Mouse (Mus musculus) CH12.LX (cell line): ENCODE results near the gene Slc9a3r2.

ENCODE experiments used
- CTCF ChIP-seq, 2 experiments: IDR thresholded peaks in 1 of 2; conservative IDR thresholded peaks in 1 of 2; 2 replicates each; pipeline ENCODE4 v1.5.1; 2011 to 2012; ENCODE audit warnings: low read depth in 2 of 2, low read length in 2 of 2, improper control_type of control experiment in 1 of 2, inconsistent platforms in 1 of 2, mild to moderate bottlenecking in 1 of 2, moderate library complexity in 1 of 2
- EP300 ChIP-seq: IDR thresholded peaks from 2 replicates; pipeline ENCODE4 v1.6.1; 2011; ENCODE audit warnings: low read length, improper control_type of control experiment
- JUND ChIP-seq: conservative IDR thresholded peaks from 2 replicates; pipeline ENCODE4 v1.6.1; 2011; ENCODE audit warnings: low read depth, low read length, improper control_type of control experiment
- MAX ChIP-seq: IDR thresholded peaks from 2 replicates; pipeline ENCODE4 v1.6.1; 2011; ENCODE audit warnings: low read length, improper control_type of control experiment
- MEF2A ChIP-seq: IDR thresholded peaks from 2 replicates; pipeline ENCODE4 v1.6.1; 2014; ENCODE audit warnings: low read depth, mild to moderate bottlenecking, inconsistent platforms, low read length, improper control_type of control experiment, borderline replicate concordance
- MYC ChIP-seq: IDR thresholded peaks from 2 replicates; pipeline ENCODE4 v1.6.1; 2011; ENCODE audit warnings: low read depth, mild to moderate bottlenecking, improper control_type of control experiment, low read length
- NELFE ChIP-seq: IDR thresholded peaks from 2 replicates; pipeline ENCODE4 v1.6.1; 2011; ENCODE audit warnings: low read depth, low read length, improper control_type of control experiment
- POLR2A ChIP-seq: IDR thresholded peaks from 2 replicates; pipeline ENCODE4 v1.6.1; 2011; ENCODE audit warnings: low read depth, mild to moderate bottlenecking, improper control_type of control experiment, low read length
- RAD21 ChIP-seq: IDR thresholded peaks from 2 replicates; pipeline ENCODE4 v1.6.1; 2011; ENCODE audit warnings: low read depth, mild to moderate bottlenecking, low read length, improper control_type of control experiment, moderate library complexity
- ZNF384 ChIP-seq: IDR thresholded peaks from 2 replicates; pipeline ENCODE4 v1.6.1; 2012; ENCODE audit warnings: low read depth, low read length, improper control_type of control experiment, inconsistent platforms

DNA sequence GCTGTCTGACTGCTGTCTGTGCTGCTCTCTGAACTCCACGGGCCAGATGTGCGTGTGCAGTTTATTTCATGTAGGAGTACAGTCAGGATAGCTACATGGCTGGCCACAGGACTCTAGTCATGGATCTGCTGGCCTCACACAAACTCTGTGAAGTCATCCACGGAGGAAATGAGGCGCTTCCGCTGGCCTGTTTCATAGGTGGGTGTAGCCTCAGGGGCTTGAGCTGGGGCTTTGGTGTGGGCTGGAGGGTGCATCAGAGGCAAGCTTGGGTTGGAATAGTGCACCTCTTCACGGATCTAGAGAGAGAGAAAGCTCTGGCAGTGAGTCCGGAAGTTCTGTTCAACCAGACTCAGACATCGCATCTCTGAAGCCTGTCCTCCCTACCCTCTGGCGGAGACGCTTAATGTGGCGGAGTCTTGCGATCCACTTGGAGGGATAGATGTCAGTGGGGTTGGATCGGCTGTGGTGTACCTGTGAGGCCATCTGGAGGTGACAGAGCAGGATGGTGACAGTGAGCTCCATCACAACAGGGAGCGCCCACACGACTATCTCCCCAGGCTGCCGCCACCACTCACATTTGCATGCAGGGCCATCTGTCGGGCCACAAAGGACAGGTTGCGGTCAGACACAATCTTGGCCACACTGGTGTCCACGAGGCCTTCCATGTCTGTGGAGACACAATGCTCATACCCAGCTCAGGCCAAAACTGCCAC, 53.5 kb downstream of the Slc9a3r2 start:
- TF ChIP-seq CTCF (conservative IDR thresholded peaks at IDR 0.05 in 1 of 2, IDR thresholded peaks at IDR 0.05 in 1 of 2; ENCODE audit: low read depth in 2 of 2, low read length in 2 of 2): no peak
- TF ChIP-seq NELFE: no peak
- no peak for TF ChIP-seq ZNF384
- no peak for TF ChIP-seq MAX
- TF ChIP-seq POLR2A: no peak
- TF ChIP-seq MEF2A: no peak
- no peak for TF ChIP-seq MYC
- no peak for TF ChIP-seq JUND
- no peak for TF ChIP-seq EP300
- no peak for TF ChIP-seq RAD21
